Mouse (Mus musculus): ENCODE results near the gene Atg3. TPM values are rescaled to one million over a fixed set of nuclear protein-coding genes. Genes with fewer than 3 reads are reported as not detected.

Gene Atg3
- total RNA-seq, 2 experiments from 2014 or later = 42.9 to 45.3 TPM

DNA sequence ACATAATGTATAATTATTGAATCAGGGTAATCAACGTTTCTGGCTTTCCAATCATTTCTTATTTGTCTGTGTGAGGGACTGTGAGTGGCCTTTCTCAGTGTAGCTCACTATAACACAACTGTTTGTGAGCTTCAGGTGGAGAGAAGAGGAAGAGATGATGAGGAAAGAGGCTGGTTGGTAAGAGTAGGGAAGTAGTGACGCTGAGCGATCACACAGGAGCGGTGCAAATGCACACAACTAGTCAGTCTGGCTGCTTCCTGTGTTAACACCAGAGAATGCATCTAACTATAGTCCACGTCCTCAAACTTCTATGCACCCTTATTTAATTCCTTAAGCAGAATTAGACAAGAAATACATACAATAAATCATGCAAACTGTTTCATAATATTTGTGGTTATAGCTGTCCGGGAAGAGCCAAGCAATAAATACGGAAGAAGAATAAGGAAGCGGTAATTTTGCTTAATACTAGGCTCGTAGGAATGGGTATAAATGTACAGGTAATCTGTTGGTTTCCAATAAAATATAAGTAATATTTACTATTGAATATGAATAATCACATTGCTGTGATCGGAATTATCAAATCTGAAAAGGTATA is 10.0 kb upstream of the Atg3 start:
- TF ChIP-seq CTCF (conservative IDR thresholded peaks at IDR 0.05) = no peak
- DNase-seq (ENCODE audit: low spot score in 2 of 2) = no peak
- Histone ChIP-seq H3K27ac (no peak overlapping the region), H3K4me3 (no peak overlapping the region)

DNA sequence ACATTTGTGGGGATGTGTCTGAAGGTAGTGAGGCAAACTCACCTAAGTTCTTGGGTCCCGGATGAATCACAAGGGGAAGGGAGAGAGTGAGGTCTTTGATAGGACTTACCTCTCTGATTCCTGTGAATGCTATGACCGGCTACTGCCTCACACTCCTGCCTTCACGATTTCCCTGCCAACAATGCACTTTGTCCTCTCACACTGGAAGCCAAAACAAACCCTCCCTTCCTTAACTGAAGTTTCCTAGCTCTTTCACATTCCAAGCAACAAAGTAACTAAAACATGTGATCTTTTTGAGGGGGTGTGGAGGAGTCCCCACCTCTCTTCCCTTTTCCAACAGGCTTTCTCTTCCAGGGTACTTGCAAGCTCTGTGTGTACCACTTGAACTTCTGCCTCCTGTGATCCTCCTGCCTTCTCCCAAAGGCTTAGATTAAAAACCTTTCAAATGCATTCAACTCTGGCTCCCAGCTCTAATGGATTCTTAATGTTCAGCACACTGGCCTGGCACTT is 3.8 kb upstream of the Atg3 start:
- no peak overlapping the region for H3K4me3 ChIP-seq
- no peak for DNase-seq (ENCODE audit: low spot score in 2 of 2)
- H3K27ac ChIP-seq = no peak overlapping the region
- TF ChIP-seq CTCF (conservative IDR thresholded peaks at IDR 0.05) = no peak

DNA sequence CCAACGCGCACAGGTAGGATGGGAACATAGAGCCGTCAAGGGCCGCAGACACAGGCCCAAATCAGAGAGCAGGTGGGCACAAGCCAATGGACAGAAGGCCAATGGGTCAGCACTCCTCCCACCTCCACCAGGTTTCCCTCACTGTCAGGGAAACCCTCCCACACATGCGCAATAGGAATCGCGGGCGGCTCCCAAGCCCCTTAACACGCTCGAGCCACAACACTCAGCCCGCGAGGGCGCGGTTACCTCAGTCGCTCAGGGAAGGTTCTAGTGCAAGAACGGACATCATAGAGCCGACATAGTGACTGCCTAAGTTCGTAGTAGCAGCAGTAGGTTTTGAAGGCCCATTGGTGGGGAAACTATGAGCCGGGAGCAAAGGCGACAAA is 456 bp upstream of the Atg3 start:
- no peak for TF ChIP-seq CTCF (conservative IDR thresholded peaks at IDR 0.05)
- DNase-seq (ENCODE audit: low spot score in 2 of 2) = peak in 1 of 2 experiments; percentile 49
- peak overlapping the region; percentile 97 for H3K4me3 ChIP-seq
- H3K27ac ChIP-seq = peak overlapping the region; percentile 95

DNA sequence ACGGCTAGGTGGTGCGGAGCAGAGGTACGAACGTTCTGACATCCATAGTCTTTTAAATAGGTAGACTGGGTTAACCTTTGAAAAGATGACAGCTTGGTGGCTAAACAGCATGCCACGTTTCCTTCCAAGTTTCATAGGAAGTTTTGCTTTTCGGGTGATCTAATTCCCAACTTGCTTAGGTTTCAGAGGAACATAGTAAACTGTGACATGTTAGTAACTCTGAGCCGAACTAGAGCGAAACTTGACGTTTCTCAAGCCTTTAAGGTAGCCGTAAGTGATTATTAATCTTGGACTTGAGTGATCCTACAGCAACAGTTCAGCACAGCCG is 768 bp downstream of the Atg3 start:
- no peak for TF ChIP-seq CTCF (conservative IDR thresholded peaks at IDR 0.05)
- H3K27ac ChIP-seq = peak overlapping the region; percentile 95
- no peak for DNase-seq (ENCODE audit: low spot score in 2 of 2)
- peak overlapping the region; percentile 97 for H3K4me3 ChIP-seq

DNA sequence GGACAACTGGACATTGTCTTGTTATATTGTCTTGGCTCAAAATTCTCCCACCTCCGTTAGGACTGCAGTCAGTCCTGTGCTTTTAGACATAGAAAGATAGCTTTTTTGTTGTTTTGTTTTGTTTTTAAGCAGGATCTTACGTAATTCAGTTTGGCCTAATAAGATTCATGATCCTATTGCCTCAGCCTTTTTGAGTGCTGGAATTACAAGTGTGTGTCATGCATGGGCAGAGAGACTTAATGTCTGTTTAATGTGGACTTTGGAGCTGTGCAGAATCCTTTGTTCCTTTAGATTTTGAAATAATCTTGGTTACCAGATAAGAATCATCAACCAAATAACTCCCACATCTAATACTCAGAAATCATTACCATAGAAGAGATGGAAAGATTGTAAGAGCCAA is 20.0 kb downstream of the Atg3 start:
- TF ChIP-seq CTCF (conservative IDR thresholded peaks at IDR 0.05) = no peak
- H3K27ac ChIP-seq = no peak overlapping the region
- H3K4me3 ChIP-seq = no peak overlapping the region
- no peak for DNase-seq (ENCODE audit: low spot score in 2 of 2)

DNA sequence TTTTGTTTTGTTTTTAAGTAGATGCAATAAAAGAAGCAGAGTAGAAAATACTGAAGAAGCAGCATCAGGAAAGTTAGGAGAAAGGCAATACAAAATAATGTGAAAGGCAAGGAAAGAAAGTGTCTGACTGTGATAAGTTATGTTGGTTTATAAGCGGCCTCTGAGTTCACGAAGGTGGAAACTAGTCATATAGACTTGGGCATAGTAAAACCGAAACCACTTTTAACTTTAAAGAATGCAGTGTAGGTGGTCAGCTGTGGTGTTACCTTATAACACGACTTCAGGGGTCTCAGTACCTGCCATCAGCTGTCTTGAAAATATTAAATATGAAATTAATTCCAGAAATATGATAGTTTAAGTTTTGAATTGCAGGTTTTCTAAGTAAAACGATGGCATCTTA is 23.2 kb downstream of the Atg3 start:
- no peak overlapping the region for H3K27ac ChIP-seq
- no peak for TF ChIP-seq CTCF (conservative IDR thresholded peaks at IDR 0.05)
- no peak for DNase-seq (ENCODE audit: low spot score in 2 of 2)
- H3K4me3 ChIP-seq = no peak overlapping the region

DNA sequence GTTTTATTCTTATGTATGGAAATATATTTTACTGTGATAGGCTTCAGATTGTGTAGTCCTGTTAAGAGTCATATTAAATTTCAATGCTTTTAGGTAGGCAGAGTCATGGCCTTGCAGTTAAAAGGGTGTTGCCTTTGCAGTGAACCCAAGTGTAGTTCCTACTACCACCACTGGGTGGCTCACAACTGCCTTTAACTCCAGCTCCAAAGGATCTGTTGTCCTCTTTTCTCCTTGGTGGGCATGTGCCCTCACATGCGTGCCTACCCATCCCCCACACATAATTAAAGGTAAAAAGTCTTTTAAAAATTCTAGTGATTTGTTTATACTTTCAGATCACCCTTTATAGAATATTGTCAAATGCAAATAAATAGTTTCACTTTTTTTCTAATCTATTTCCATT is 34.0 kb downstream of the Atg3 start:
- peak; percentile 71 to 81 for DNase-seq (ENCODE audit: low spot score in 2 of 2)
- TF ChIP-seq CTCF (conservative IDR thresholded peaks at IDR 0.05) = peak; percentile 99
- H3K4me3 ChIP-seq = no peak overlapping the region
- H3K27ac ChIP-seq = no peak overlapping the region

DNA sequence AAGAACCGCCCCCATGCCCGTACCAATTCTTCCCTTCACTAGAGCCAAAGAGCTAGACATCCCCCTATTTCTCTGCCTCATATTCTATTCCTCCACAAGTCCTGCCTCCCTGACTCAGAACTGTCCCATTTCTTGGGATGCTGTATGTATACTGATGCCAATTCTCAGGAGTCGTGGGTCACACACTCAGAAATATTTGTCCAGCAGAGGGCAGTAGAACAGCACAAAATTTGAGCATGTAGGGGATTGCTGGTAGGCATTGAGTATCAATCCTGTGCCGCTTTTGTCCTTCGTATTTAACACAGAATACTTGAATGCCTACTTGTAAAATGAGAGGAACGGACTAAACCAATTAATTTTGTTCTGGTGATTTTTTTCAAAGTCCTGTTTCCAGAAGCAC is 38.2 kb downstream of the Atg3 start:
- peak; percentile 67 to 78 for DNase-seq (ENCODE audit: low spot score in 2 of 2)
- peak; percentile 88 for TF ChIP-seq CTCF (conservative IDR thresholded peaks at IDR 0.05)
- no peak overlapping the region for H3K4me3 ChIP-seq
- H3K27ac ChIP-seq = no peak overlapping the region

DNA sequence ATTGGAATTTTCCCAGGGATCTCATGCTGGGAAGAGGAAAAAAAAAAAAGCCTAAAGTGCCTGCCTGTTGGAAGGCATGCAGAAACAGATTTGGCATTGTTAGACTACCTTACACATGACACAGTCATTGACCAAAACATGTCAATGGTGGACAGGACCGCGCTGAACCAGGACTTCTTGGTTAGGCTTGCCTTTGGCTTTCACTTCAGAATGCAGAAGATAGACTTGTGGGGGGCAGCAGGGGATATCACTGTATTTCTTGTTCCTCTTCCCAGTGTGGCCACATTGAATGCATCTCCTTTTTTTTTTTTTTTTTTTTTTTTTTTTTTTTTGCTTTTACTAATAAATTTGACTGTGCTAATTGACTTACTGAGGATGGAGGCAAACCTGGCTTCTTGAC is 42.8 kb downstream of the Atg3 start:
- no peak for DNase-seq (ENCODE audit: low spot score in 2 of 2)
- no peak for TF ChIP-seq CTCF (conservative IDR thresholded peaks at IDR 0.05)
- no peak overlapping the region for H3K4me3 ChIP-seq
- no peak overlapping the region for H3K27ac ChIP-seq

DNA sequence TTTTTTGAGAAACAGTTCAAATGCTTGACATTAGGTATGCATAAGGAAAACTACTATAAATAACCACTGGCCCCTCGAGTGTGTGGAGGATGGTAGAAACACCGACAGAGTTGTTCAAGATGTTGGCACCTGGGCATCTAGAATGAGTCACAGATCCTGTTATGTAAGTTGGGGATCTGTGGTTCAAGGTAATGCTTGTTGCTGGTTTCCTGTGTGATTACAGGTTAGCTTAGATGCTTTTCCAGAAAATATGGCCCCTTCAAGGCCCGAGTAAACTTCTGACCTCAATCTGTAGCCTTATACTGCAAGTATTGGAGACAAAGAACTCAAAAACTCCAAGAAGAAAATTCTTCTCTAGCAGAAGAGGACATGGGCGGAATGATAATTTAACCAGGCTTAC is 45.9 kb downstream of the Atg3 start:
- TF ChIP-seq CTCF (conservative IDR thresholded peaks at IDR 0.05) = no peak
- Histone ChIP-seq H3K4me3 (no peak overlapping the region), H3K27ac (no peak overlapping the region)
- no peak for DNase-seq (ENCODE audit: low spot score in 2 of 2)

DNA sequence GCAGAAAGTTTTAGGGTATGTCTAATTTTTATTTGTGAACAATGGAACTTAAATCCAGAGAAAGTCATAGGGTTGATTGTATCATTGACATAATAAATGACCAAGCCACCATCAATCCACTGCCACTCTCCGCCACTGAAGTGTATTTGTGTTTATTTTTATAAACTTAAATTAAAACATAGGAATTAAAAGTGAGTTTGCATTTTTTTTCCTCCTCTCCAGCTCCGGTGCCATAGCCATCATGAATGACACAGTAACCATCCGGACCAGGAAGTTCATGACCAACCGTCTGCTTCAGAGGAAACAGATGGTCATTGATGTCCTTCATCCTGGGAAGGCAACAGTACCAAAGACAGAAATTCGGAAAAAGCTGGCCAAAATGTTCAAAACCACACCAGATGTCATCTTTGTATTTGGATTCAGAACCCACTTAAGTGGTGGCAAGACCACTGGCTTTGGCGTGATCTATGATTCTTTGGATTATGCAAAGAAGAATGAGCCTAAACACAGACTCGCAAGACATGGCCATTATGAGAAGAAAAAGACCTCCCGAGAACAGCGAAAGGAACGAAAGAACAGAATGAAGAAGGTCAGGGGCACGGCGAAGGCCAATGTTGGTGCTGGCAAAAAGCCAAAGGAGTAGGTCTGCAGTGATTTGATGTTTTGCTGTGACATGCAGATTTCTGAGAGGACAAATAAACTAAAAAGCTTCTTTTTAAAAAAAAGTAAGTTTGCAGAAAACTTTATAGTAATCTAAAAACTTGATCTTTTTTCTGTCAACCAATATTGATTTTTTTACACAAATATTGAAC is 46.5 kb downstream of the Atg3 start:
- DNase-seq (ENCODE audit: low spot score in 2 of 2) = no peak
- Histone ChIP-seq H3K27ac (no peak overlapping the region), H3K4me3 (no peak overlapping the region)
- TF ChIP-seq CTCF (conservative IDR thresholded peaks at IDR 0.05) = no peak

DNA sequence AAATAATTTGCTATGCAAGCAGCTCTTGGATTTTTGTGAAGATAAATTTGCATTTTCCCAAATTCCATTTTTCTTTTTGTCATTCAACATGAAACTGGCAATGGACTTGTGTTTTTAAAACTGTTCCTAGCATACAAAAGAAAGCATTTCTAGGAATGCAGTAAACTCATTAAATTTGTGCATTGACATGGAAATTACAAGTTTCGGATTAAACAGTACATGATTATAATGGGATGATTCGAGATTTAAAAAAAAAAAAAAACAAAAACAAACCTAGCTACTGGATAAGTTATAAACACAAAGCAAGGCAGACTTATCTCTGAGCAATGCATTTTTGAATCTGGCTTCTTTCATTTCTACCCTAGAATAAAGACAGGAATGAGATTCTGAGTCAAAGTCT is 63.4 kb downstream of the Atg3 start:
- DNase-seq (ENCODE audit: low spot score in 2 of 2) = no peak
- Histone ChIP-seq H3K4me3 (no peak overlapping the region), H3K27ac (no peak overlapping the region)
- TF ChIP-seq CTCF (conservative IDR thresholded peaks at IDR 0.05) = no peak

DNA sequence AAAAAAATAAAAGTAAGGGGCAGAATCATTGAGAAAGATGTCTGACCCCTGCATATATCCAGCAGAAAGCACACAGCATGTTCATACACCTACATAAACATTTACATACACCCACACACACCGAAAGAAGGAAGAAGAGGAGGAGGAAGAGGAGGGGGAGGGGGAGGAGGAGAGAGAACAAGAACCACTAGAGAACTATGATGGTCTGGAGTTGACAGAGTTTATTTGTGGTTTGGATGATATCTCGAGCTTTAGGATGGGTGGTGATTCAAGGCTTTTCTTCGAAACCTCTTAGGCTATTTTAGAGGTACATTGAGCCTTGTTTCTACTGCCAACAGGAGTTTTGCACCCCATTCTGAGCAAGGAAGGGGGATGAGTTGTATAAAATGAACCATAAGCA is 64.2 kb downstream of the Atg3 start:
- no peak overlapping the region for H3K4me3 ChIP-seq
- no peak overlapping the region for H3K27ac ChIP-seq
- TF ChIP-seq CTCF (conservative IDR thresholded peaks at IDR 0.05) = no peak
- no peak for DNase-seq (ENCODE audit: low spot score in 2 of 2)
